Mouse (Mus musculus): ENCODE results near the gene Osbp. TPM values are rescaled to one million over a fixed set of nuclear protein-coding genes. Genes with fewer than 3 reads are reported as not detected.
"Not testable (repeated sequence)": the region's sequence is repeated elsewhere in the genome, so short reads cannot be mapped to it uniquely, and the experiment has no call there.

Gene Osbp
- 4.7 and 5.0 TPM in 2 replicates for polyA plus RNA-seq (2016; fragmentation: Nextera tagmentation; extraction: Ambion mirVana)

GRCm38 (mm10) chr19:11965023-11965942 lies at the start of gene Osbp:
Osbp (plus strand) TSS chr19:11965941.
- Histone ChIP-seq H3K27ac (replicated peaks) (peak within 1 kb of the TSS; percentile 76), H3K4me1 (peaks cover 19% of the 10 kb centered on the region), H3K36me3 (0 out of 2 replicates have a peak, but pooled peaks cover 3% of the 10 kb centered on the region), H3K9ac (replicated peaks) (peak within 1 kb of the TSS; percentile 78), H3K27me3 (no peaks in the 10 kb centered on the region), H3K9me3 (no peaks in the 10 kb centered on the region), H3K4me2 (replicated peaks) (peak within 1 kb of the TSS; percentile 94), H3K4me3 (peak within 1 kb of the TSS; percentile 85)
- under 1% methylated on average over 36 of the region's 59 CpGs for WGBS
- peak; percentile 98 for ATAC-seq (ENCODE audit: low FRiP score, low read depth)

- Histone ChIP-seq H3K4me1 (no peaks in the 10 kb centered on the region), H3K27me3 (no peaks in the 10 kb centered on the region), H3K9me3 (no peaks in the 10 kb centered on the region), H3K36me3 (peaks cover 68% of the 10 kb centered on the region), H3K27ac (replicated peaks) (no peak overlapping the region), H3K4me3 (no peak overlapping the region), H3K4me2 (replicated peaks) (no peak overlapping the region), H3K9ac (replicated peaks) (no peak overlapping the region)
- ATAC-seq (ENCODE audit: low FRiP score, low read depth) = no peak
- WGBS = 88% methylated on average over 1 of the region's 1 CpGs
These were observed 43.7 kb upstream of the Osbp start for GRCm38 (mm10) chr19:11922068-11922467.

GRCm38 (mm10) chr19:11922515-11922914 lies 43.2 kb upstream of the Osbp start:
- H3K36me3 ChIP-seq = peaks cover 72% of the 10 kb centered on the region
- 95% methylated on average over 2 of the region's 2 CpGs for WGBS
- H3K9ac ChIP-seq (replicated peaks) = not testable (repeated sequence)

GRCm38 (mm10) chr19:11926380-11926779 lies 39.4 kb upstream of the Osbp start:
- no peak overlapping the region for H3K4me3 ChIP-seq
- no peaks in the 10 kb centered on the region for H3K4me1 ChIP-seq
- H3K27ac ChIP-seq (replicated peaks) = no peak overlapping the region
- no peak overlapping the region for H3K9ac ChIP-seq (replicated peaks)
- H3K9me3 ChIP-seq = no peaks in the 10 kb centered on the region
- H3K27me3 ChIP-seq = no peaks in the 10 kb centered on the region
- H3K36me3 ChIP-seq = peaks cover 91% of the 10 kb centered on the region
- no peak overlapping the region for H3K4me2 ChIP-seq (replicated peaks)
- ATAC-seq (ENCODE audit: low FRiP score, low read depth) = no peak
- WGBS = 91% methylated on average over 2 of the region's 2 CpGs

More at GRCm38 (mm10) chr19:11922515-11922914, 43.2 kb upstream of the Osbp start:
- not testable (repeated sequence) for H3K4me3 ChIP-seq; H3K27me3 ChIP-seq; ATAC-seq (ENCODE audit: low FRiP score, low read depth); H3K4me1 ChIP-seq; H3K27ac ChIP-seq (replicated peaks); H3K9me3 ChIP-seq; H3K4me2 ChIP-seq (replicated peaks)

GRCm38 (mm10) chr19:11928025-11928748 lies 37.6 kb upstream of the Osbp start:
- H3K4me2 ChIP-seq (replicated peaks) = no peak overlapping the region
- no peak for ATAC-seq (ENCODE audit: low FRiP score, low read depth)
- 98% methylated on average over 4 of the region's 4 CpGs for WGBS
- no peak overlapping the region for H3K9ac ChIP-seq (replicated peaks)
- no peak overlapping the region for H3K4me3 ChIP-seq
- no peaks in the 10 kb centered on the region for H3K27me3 ChIP-seq
- no peaks in the 10 kb centered on the region for H3K9me3 ChIP-seq
- peaks cover 91% of the 10 kb centered on the region for H3K36me3 ChIP-seq
- no peaks in the 10 kb centered on the region for H3K4me1 ChIP-seq
- H3K27ac ChIP-seq (replicated peaks) = no peak overlapping the region

GRCm38 (mm10) chr19:11946460-11946859 lies 19.3 kb upstream of the Osbp start:
- not testable (repeated sequence) for H3K27me3 ChIP-seq; H3K27ac ChIP-seq (replicated peaks); H3K4me3 ChIP-seq; H3K4me1 ChIP-seq; H3K9me3 ChIP-seq; ATAC-seq (ENCODE audit: low FRiP score, low read depth); H3K9ac ChIP-seq (replicated peaks); H3K4me2 ChIP-seq (replicated peaks)
- 90% methylated on average over 9 of the region's 9 CpGs for WGBS
- H3K36me3 ChIP-seq = peaks cover 37% of the 10 kb centered on the region

GRCm38 (mm10) chr19:11949878-11950277 lies 15.9 kb upstream of the Osbp start:
- Histone ChIP-seq H3K4me1 (no peaks in the 10 kb centered on the region), H3K36me3 (peaks cover 11% of the 10 kb centered on the region), H3K27me3 (no peaks in the 10 kb centered on the region), H3K4me2 (replicated peaks) (no peak overlapping the region), H3K4me3 (no peak overlapping the region), H3K27ac (replicated peaks) (no peak overlapping the region), H3K9me3 (no peaks in the 10 kb centered on the region), H3K9ac (replicated peaks) (no peak overlapping the region)
- WGBS = 66% methylated on average over 1 of the region's 1 CpGs
- ATAC-seq (ENCODE audit: low FRiP score, low read depth) = no peak

GRCm38 (mm10) chr19:11950747-11951146 lies 15.0 kb upstream of the Osbp start:
- no peak overlapping the region for H3K4me2 ChIP-seq (replicated peaks)
- ATAC-seq (ENCODE audit: low FRiP score, low read depth) = no peak
- no peak overlapping the region for H3K27ac ChIP-seq (replicated peaks)
- no peaks in the 10 kb centered on the region for H3K4me1 ChIP-seq
- H3K9ac ChIP-seq (replicated peaks) = no peak overlapping the region
- WGBS = 82% methylated on average over 7 of the region's 7 CpGs
- H3K9me3 ChIP-seq = no peaks in the 10 kb centered on the region
- no peak overlapping the region for H3K4me3 ChIP-seq
- no peaks in the 10 kb centered on the region for H3K27me3 ChIP-seq
- peaks cover 2% of the 10 kb centered on the region for H3K36me3 ChIP-seq

- Histone ChIP-seq H3K4me2 (replicated peaks) (no peak overlapping the region), H3K27me3 (no peaks in the 10 kb centered on the region), H3K9ac (replicated peaks) (no peak overlapping the region), H3K4me3 (no peak overlapping the region), H3K9me3 (no peaks in the 10 kb centered on the region), H3K36me3 (no peaks in the 10 kb centered on the region), H3K27ac (replicated peaks) (no peak overlapping the region), H3K4me1 (no peaks in the 10 kb centered on the region)
- whole genome bisulfite sequencing = 44% methylated on average over 6 of the region's 6 CpGs
- no peak for ATAC-seq (ENCODE audit: low FRiP score, low read depth)
These were observed 11.5 kb upstream of the Osbp start for GRCm38 (mm10) chr19:11954206-11954605.

GRCm38 (mm10) chr19:11956636-11957035 lies 9.1 kb upstream of the Osbp start:
- 93% methylated on average over 5 of the region's 5 CpGs for WGBS

GRCm38 (mm10) chr19:11957396-11957795 lies 8.3 kb upstream of the Osbp start:
- no peaks in the 10 kb centered on the region for H3K36me3 ChIP-seq
- H3K27me3 ChIP-seq = no peaks in the 10 kb centered on the region
- no peak for ATAC-seq (ENCODE audit: low FRiP score, low read depth)
- WGBS = 91% methylated on average over 5 of the region's 5 CpGs
- H3K9ac ChIP-seq (replicated peaks) = no peak overlapping the region
- no peak overlapping the region for H3K27ac ChIP-seq (replicated peaks)
- H3K9me3 ChIP-seq = no peaks in the 10 kb centered on the region
- no peak overlapping the region for H3K4me2 ChIP-seq (replicated peaks)
- no peaks in the 10 kb centered on the region for H3K4me1 ChIP-seq
- H3K4me3 ChIP-seq = no peak overlapping the region

More at GRCm38 (mm10) chr19:11956636-11957035, 9.1 kb upstream of the Osbp start:
- Histone ChIP-seq H3K4me3 (no peak overlapping the region), H3K27me3 (no peaks in the 10 kb centered on the region), H3K4me2 (replicated peaks) (no peak overlapping the region), H3K27ac (replicated peaks) (no peak overlapping the region), H3K9me3 (no peaks in the 10 kb centered on the region), H3K9ac (replicated peaks) (no peak overlapping the region), H3K4me1 (no peaks in the 10 kb centered on the region), H3K36me3 (no peaks in the 10 kb centered on the region)
- ATAC-seq (ENCODE audit: low FRiP score, low read depth) = no peak

GRCm38 (mm10) chr19:11957846-11958245 lies 7.9 kb upstream of the Osbp start:
- Histone ChIP-seq H3K36me3 (no peaks in the 10 kb centered on the region), H3K9me3 (no peaks in the 10 kb centered on the region), H3K4me3 (no peak overlapping the region), H3K4me1 (no peaks in the 10 kb centered on the region), H3K27me3 (no peaks in the 10 kb centered on the region), H3K4me2 (replicated peaks) (no peak overlapping the region), H3K27ac (replicated peaks) (no peak overlapping the region), H3K9ac (replicated peaks) (no peak overlapping the region)
- 84% methylated on average over 8 of the region's 8 CpGs for WGBS
- no peak for ATAC-seq (ENCODE audit: low FRiP score, low read depth)

All from midbrain, embryonic 12.5 days (tissue).